Mouse (Mus musculus) layer of hippocampus, postnatal 36 days (tissue): ENCODE measurements around the gene Gpbp1. TPM values are rescaled to one million over a fixed set of nuclear protein-coding genes. Genes with fewer than 3 reads are reported as not detected.

Experiments
- total RNA-seq, 2 experiments: library from RNA; stranded (reverse); gene quantifications; 2 replicates each; pipeline ENCODE4 v1.2.3; 2021

The Gpbp1 gene
- total RNA-seq, 2 experiments from 2014 or later: 86.2 to 90.9 TPM

Other genes starting within 250 kb of the Gpbp1 start
- not detected for gene Actbl2, start 235.1 kb downstream of the Gpbp1 start, total RNA-seq
- not detected for gene Gm49496, start 59.8 kb upstream of the Gpbp1 start, total RNA-seq
- not detected for gene Gm10198, start 102.7 kb upstream of the Gpbp1 start, total RNA-seq
- gene Mier3, start 190.9 kb upstream of the Gpbp1 start, total RNA-seq: 10 to 100 TPM; 24.7 to 33.8 TPM